Mouse (Mus musculus): ENCODE measurements around the gene Nab2.

DNA sequence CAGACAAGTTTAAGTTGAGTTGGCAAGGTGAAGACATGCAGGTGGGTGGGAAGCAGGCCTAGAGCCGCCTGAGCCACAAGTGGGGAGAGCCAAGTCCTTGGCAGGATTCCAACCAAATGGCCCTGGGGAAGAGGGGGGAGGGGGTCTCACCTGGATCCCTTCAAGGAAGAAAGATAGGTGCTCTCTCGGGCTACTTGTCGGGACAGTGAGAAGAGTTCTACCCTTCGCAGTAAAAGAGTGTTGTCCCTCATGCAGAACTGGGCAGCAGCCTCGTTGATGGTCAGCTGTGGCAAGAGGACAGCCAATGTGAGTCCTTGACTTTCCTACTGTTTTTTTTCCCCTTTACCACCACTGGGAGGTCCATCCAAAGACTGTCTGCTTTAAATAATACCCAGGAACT, 4.8 kb downstream of the Nab2 start:
- TF ChIP-seq POLR2A (IDR thresholded peaks at IDR 0.05; ENCODE audit: low read depth, low read length) (no peak), CTCF (conservative IDR thresholded peaks at IDR 0.05; ENCODE audit: insufficient read depth, insufficient read length, low read depth, low read length) (no peak)
